Mouse (Mus musculus) cortical plate, adult 2 months (tissue): ENCODE data around the gene Gpr62. TPM values are rescaled to one million over a fixed set of nuclear protein-coding genes. Genes with fewer than 3 reads are reported as not detected.

ENCODE experiments used
- H3K27ac ChIP-seq: fragments of 200-500 bp; 2 replicates; pipeline ENCODE4 v1.5.1; 2012; ENCODE audit warnings: low read length, control low read depth, inconsistent platforms; ENCODE audit not compliant: insufficient read depth
- H3K4me1 ChIP-seq: fragments of 200-500 bp; 2 replicates; pipeline ENCODE4 v1.6.1; 2011; ENCODE audit warnings: low read length; ENCODE audit not compliant: control insufficient read depth, insufficient read depth
- H3K4me3 ChIP-seq: fragments of 200-500 bp; 2 replicates; pipeline ENCODE4 v1.5.1; 2011; ENCODE audit warnings: mild to moderate bottlenecking, low read length, control low read depth; ENCODE audit not compliant: insufficient read depth
- CTCF ChIP-seq: fragments of 200-500 bp; IDR thresholded peaks from 2 replicates; pipeline ENCODE4 v1.5.1; 2011; ENCODE audit warnings: mild to moderate bottlenecking, control low read depth, low read length; ENCODE audit not compliant: insufficient read depth; ENCODE audit errors: extremely low read depth
- POLR2A ChIP-seq: fragments of 200-500 bp; IDR thresholded peaks from 2 replicates; pipeline ENCODE4 v1.6.1; 2011; ENCODE audit warnings: mild to moderate bottlenecking, low read length, control low read depth; ENCODE audit not compliant: insufficient read depth; ENCODE audit errors: extremely low read depth
- polyA plus RNA-seq: library from polyadenylated mRNA; depleted of rRNA; stranded (reverse); fragments of >200 nt; gene quantifications from 2 replicates; pipeline ENCODE4 v1.2.3, GENCODE M21; 2012

Gene Gpr62
- polyA plus RNA-seq, 1 experiment, result 19.0 TPM

- Histone ChIP-seq H3K4me1 (0 out of 2 replicates have a peak, but pooled peaks cover 4% of the 10 kb centered on the region), H3K27ac (no peak overlapping the region), H3K4me3 (no peak overlapping the region)
- TF ChIP-seq CTCF, result no peak
Observed at GRCm38 (mm10) chr9:106460401-106461025, 5.2 kb downstream of the Gpr62 start.

- 0 out of 2 replicates have a peak, but pooled peaks cover 4% of the 10 kb centered on the region for H3K4me1 ChIP-seq
- no peak overlapping the region for H3K4me3 ChIP-seq
- TF ChIP-seq CTCF (no peak), POLR2A (no peak)
- H3K27ac ChIP-seq, result no peak overlapping the region
Observed at GRCm38 (mm10) chr9:106459946-106460345, 5.8 kb downstream of the Gpr62 start.

GRCm38 (mm10) chr9:106457920-106458319, 7.8 kb downstream of the Gpr62 start:
- no peak overlapping the region for H3K27ac ChIP-seq
- 0 out of 2 replicates have a peak, but pooled peaks cover 2% of the 10 kb centered on the region for H3K4me1 ChIP-seq
- no peak overlapping the region for H3K4me3 ChIP-seq
- no peak for TF ChIP-seq POLR2A
- TF ChIP-seq CTCF, result no peak

- Histone ChIP-seq H3K27ac (no peak overlapping the region), H3K4me3 (no peak overlapping the region), H3K4me1 (0 out of 2 replicates have a peak, but pooled peaks cover 2% of the 10 kb centered on the region)
- TF ChIP-seq CTCF (no peak), POLR2A (no peak)
Observed at GRCm38 (mm10) chr9:106457163-106457559, 8.6 kb downstream of the Gpr62 start.

GRCm38 (mm10) chr9:106456325-106457162, 9.2 kb downstream of the Gpr62 start:
- 0 out of 2 replicates have a peak, but pooled peaks cover 2% of the 10 kb centered on the region for H3K4me1 ChIP-seq
- H3K4me3 ChIP-seq, result no peak overlapping the region
- no peak for TF ChIP-seq POLR2A
- no peak for TF ChIP-seq CTCF

GRCm38 (mm10) chr9:106454888-106455681, 10.7 kb downstream of the Gpr62 start:
- peak overlapping the region; percentile 55 for H3K4me3 ChIP-seq
- H3K4me1 ChIP-seq, result 0 out of 2 replicates have a peak, but pooled peaks cover under 1% of the 10 kb centered on the region
- peak overlapping the region; percentile 58 for H3K27ac ChIP-seq
- TF ChIP-seq CTCF (no peak), POLR2A (peak; percentile 57; the same call in 1 of the 2 replicates)

More at GRCm38 (mm10) chr9:106456325-106457162, 9.2 kb downstream of the Gpr62 start:
- no peak overlapping the region for H3K27ac ChIP-seq

GRCm38 (mm10) chr9:106454071-106454761, 11.5 kb downstream of the Gpr62 start:
- no peaks in the 10 kb centered on the region for H3K4me1 ChIP-seq
- peak overlapping the region; percentile 58 for H3K27ac ChIP-seq
- TF ChIP-seq POLR2A (peak; percentile 41; the same call in 1 of the 2 replicates), CTCF (no peak)
- H3K4me3 ChIP-seq, result peak overlapping the region; percentile 55

- H3K4me1 ChIP-seq, result no peaks in the 10 kb centered on the region
- peak within 1 kb of the TSS; percentile 55 for H3K4me3 ChIP-seq
- 0 out of 2 replicates have a peak, but pooled peaks have one; percentile 16 for TF ChIP-seq POLR2A
- TF ChIP-seq CTCF, result no peak
- peak within 1 kb of the TSS; percentile 92 for H3K27ac ChIP-seq
Observed at GRCm38 (mm10) chr9:106453271-106454070, 12.3 kb downstream of the Gpr62 start, which contains the start of gene Pcbp4. Gene Pcbp4 (plus strand): TSS chr9:106453291.
